Mouse (Mus musculus): ENCODE measurements around the gene Htt. TPM values are rescaled to one million over a fixed set of nuclear protein-coding genes. Genes with fewer than 3 reads are reported as not detected.

The Htt gene
- polyA plus RNA-seq, 1 experiment from 2014 or later, result 7.4 TPM

- Histone ChIP-seq H3K27ac (ENCODE audit: low read length) (no peak overlapping the region), H3K36me3 (ENCODE audit: control insufficient read depth, insufficient read depth, low read length) (no peaks in the 10 kb centered on the region), H3K4me2 (ENCODE audit: low read depth, low read length) (no peak overlapping the region), H3K27me3 (replicated peaks; ENCODE audit: control insufficient read depth, insufficient read depth, low read length) (no peaks in the 10 kb centered on the region), H3K9me3 (ENCODE audit: control insufficient read depth, low read length) (no peaks in the 10 kb centered on the region), H3K4me1 (ENCODE audit: control insufficient read depth, insufficient read depth, low read length) (no peaks in the 10 kb centered on the region), H3K4me3 (ENCODE audit: low read length) (no peak overlapping the region), H3K9ac (ENCODE audit: low read depth, low read length) (no peak overlapping the region)
- 84% methylated on average over 3 of the region's 3 CpGs for WGBS
- ATAC-seq, result no peak
These were observed 10.3 kb downstream of the Htt start for GRCm38 (mm10) chr5:34771818-34772217.

- no peak for ATAC-seq
- WGBS, result 82% methylated on average over 4 of the region's 4 CpGs
- H3K9ac ChIP-seq (ENCODE audit: low read depth, low read length), result no peak overlapping the region
- no peaks in the 10 kb centered on the region for H3K27me3 ChIP-seq (replicated peaks; ENCODE audit: control insufficient read depth, insufficient read depth, low read length)
- H3K36me3 ChIP-seq (ENCODE audit: control insufficient read depth, insufficient read depth, low read length), result no peaks in the 10 kb centered on the region
- no peaks in the 10 kb centered on the region for H3K4me1 ChIP-seq (ENCODE audit: control insufficient read depth, insufficient read depth, low read length)
- no peak overlapping the region for H3K27ac ChIP-seq (ENCODE audit: low read length)
- no peak overlapping the region for H3K4me3 ChIP-seq (ENCODE audit: low read length)
- H3K4me2 ChIP-seq (ENCODE audit: low read depth, low read length), result no peak overlapping the region
- H3K9me3 ChIP-seq (ENCODE audit: control insufficient read depth, low read length), result no peaks in the 10 kb centered on the region
These were observed 11.2 kb downstream of the Htt start for GRCm38 (mm10) chr5:34772696-34773245.

DNA sequence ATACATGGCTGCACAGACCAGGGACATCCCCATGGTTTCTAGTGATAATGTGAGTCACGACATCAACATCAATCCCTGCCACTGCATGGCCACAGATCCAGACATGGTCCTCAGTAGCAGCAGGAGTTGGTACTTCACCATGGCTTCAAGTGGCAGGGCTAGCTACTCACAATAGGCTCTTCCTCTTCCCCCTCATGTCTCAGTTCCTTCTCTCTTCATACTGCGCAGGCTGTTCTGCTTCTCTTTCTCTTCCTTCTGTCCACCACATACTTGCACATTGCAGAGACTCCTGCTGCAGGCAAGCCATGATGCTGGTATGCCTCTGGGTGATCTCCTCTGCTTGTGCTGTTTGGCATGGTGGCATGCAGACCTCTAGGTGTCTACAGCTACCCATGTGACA is 11.9 kb downstream of the Htt start:
- ATAC-seq, result no peak
- H3K9me3 ChIP-seq (ENCODE audit: control insufficient read depth, low read length), result no peaks in the 10 kb centered on the region
- WGBS, result 92% methylated on average over 2 of the region's 2 CpGs
- H3K27me3 ChIP-seq (replicated peaks; ENCODE audit: control insufficient read depth, insufficient read depth, low read length), result no peaks in the 10 kb centered on the region
- H3K36me3 ChIP-seq (ENCODE audit: control insufficient read depth, insufficient read depth, low read length), result no peaks in the 10 kb centered on the region
- H3K9ac ChIP-seq (ENCODE audit: low read depth, low read length), result no peak overlapping the region
- no peak overlapping the region for H3K4me2 ChIP-seq (ENCODE audit: low read depth, low read length)
- no peaks in the 10 kb centered on the region for H3K4me1 ChIP-seq (ENCODE audit: control insufficient read depth, insufficient read depth, low read length)
- H3K27ac ChIP-seq (ENCODE audit: low read length), result no peak overlapping the region
- H3K4me3 ChIP-seq (ENCODE audit: low read length), result no peak overlapping the region

DNA sequence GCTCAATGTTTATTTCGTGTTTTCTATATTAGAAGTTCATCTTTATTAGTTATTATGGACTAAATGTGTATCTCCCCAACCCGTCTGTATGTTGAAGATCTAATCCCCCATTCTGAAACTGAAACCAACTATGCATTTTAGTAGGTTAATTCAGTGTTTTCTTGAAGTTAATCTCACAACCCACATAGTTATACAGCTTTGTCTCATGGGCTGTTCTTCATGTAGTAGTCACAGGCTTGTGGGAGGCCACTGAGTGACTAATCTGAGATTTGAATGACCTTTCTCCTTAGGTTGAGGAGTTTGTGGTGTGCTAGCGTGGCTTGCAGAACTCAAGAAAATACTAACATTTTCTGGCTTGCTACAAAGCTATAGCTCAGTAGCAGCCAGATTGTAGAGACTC is 23.5 kb downstream of the Htt start:
- no peaks in the 10 kb centered on the region for H3K36me3 ChIP-seq (ENCODE audit: control insufficient read depth, insufficient read depth, low read length)
- WGBS, result 93% methylated on average over 3 of the region's 3 CpGs

DNA sequence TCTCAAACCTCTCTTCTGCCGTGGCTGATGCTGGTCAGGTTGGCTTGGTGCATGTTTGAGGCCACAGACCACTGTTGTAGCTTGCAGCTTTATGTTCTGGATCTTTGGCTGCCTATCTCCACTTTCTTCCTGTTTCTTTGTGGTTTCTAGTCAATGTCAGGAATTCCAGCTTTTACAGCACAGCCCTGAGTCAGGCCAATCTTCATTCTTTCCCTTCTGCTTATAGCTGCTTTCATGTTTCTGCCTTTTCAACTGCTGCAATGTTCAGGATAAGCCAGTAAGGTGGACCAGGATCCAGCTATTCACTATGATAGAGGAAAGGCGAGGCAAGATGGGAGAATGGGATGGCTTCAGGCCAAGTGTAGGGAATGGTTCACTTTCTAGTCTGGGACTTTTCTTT is 29.6 kb downstream of the Htt start:
- no peak for ATAC-seq
- no peaks in the 10 kb centered on the region for H3K9me3 ChIP-seq (ENCODE audit: control insufficient read depth, low read length)
- no peak overlapping the region for H3K4me3 ChIP-seq (ENCODE audit: low read length)
- no peak overlapping the region for H3K9ac ChIP-seq (ENCODE audit: low read depth, low read length)
- no peaks in the 10 kb centered on the region for H3K36me3 ChIP-seq (ENCODE audit: control insufficient read depth, insufficient read depth, low read length)
- H3K4me2 ChIP-seq (ENCODE audit: low read depth, low read length), result no peak overlapping the region
- 88% methylated on average over 2 of the region's 2 CpGs for WGBS
- H3K27ac ChIP-seq (ENCODE audit: low read length), result no peak overlapping the region
- no peaks in the 10 kb centered on the region for H3K27me3 ChIP-seq (replicated peaks; ENCODE audit: control insufficient read depth, insufficient read depth, low read length)
- no peaks in the 10 kb centered on the region for H3K4me1 ChIP-seq (ENCODE audit: control insufficient read depth, insufficient read depth, low read length)

More for the DNA sequence above, 23.5 kb downstream of the Htt start:
- Histone ChIP-seq H3K4me2 (ENCODE audit: low read depth, low read length) (no peak overlapping the region), H3K4me1 (ENCODE audit: control insufficient read depth, insufficient read depth, low read length) (no peaks in the 10 kb centered on the region), H3K27me3 (replicated peaks; ENCODE audit: control insufficient read depth, insufficient read depth, low read length) (no peaks in the 10 kb centered on the region), H3K27ac (ENCODE audit: low read length) (no peak overlapping the region), H3K9ac (ENCODE audit: low read depth, low read length) (no peak overlapping the region), H3K4me3 (ENCODE audit: low read length) (no peak overlapping the region), H3K9me3 (ENCODE audit: control insufficient read depth, low read length) (no peaks in the 10 kb centered on the region)
- no peak for ATAC-seq

GRCm38 (mm10) chr5:34800292-34800953 is 38.9 kb downstream of the Htt start:
- Histone ChIP-seq H3K27me3 (replicated peaks; ENCODE audit: control insufficient read depth, insufficient read depth, low read length) (no peaks in the 10 kb centered on the region), H3K36me3 (ENCODE audit: control insufficient read depth, insufficient read depth, low read length) (peaks cover 8% of the 10 kb centered on the region), H3K4me1 (ENCODE audit: control insufficient read depth, insufficient read depth, low read length) (no peaks in the 10 kb centered on the region), H3K4me2 (ENCODE audit: low read depth, low read length) (no peak overlapping the region), H3K4me3 (ENCODE audit: low read length) (no peak overlapping the region), H3K27ac (ENCODE audit: low read length) (no peak overlapping the region), H3K9ac (ENCODE audit: low read depth, low read length) (no peak overlapping the region), H3K9me3 (ENCODE audit: control insufficient read depth, low read length) (no peaks in the 10 kb centered on the region)
- no peak for ATAC-seq
- WGBS, result 90% methylated on average over 5 of the region's 5 CpGs

- no peak for ATAC-seq
- H3K36me3 ChIP-seq (ENCODE audit: control insufficient read depth, insufficient read depth, low read length), result peaks cover 16% of the 10 kb centered on the region
- H3K4me2 ChIP-seq (ENCODE audit: low read depth, low read length), result no peak overlapping the region
- 100% methylated on average over 1 of the region's 1 CpGs for WGBS
- H3K4me1 ChIP-seq (ENCODE audit: control insufficient read depth, insufficient read depth, low read length), result no peaks in the 10 kb centered on the region
- H3K9ac ChIP-seq (ENCODE audit: low read depth, low read length), result no peak overlapping the region
- no peaks in the 10 kb centered on the region for H3K27me3 ChIP-seq (replicated peaks; ENCODE audit: control insufficient read depth, insufficient read depth, low read length)
- no peak overlapping the region for H3K4me3 ChIP-seq (ENCODE audit: low read length)
- no peak overlapping the region for H3K27ac ChIP-seq (ENCODE audit: low read length)
- no peaks in the 10 kb centered on the region for H3K9me3 ChIP-seq (ENCODE audit: control insufficient read depth, low read length)
These were observed 44.5 kb downstream of the Htt start for GRCm38 (mm10) chr5:34806038-34806437.

GRCm38 (mm10) chr5:34822431-34823149 is 61.0 kb downstream of the Htt start:
- Histone ChIP-seq H3K9ac (ENCODE audit: low read depth, low read length) (no peak overlapping the region), H3K27me3 (replicated peaks; ENCODE audit: control insufficient read depth, insufficient read depth, low read length) (no peaks in the 10 kb centered on the region), H3K27ac (ENCODE audit: low read length) (no peak overlapping the region), H3K9me3 (ENCODE audit: control insufficient read depth, low read length) (no peaks in the 10 kb centered on the region), H3K4me3 (ENCODE audit: low read length) (no peak overlapping the region), H3K4me1 (ENCODE audit: control insufficient read depth, insufficient read depth, low read length) (no peaks in the 10 kb centered on the region), H3K4me2 (ENCODE audit: low read depth, low read length) (no peak overlapping the region), H3K36me3 (ENCODE audit: control insufficient read depth, insufficient read depth, low read length) (0 out of 2 replicates have a peak, but pooled peaks cover 3% of the 10 kb centered on the region)
- no peak for ATAC-seq
- 94% methylated on average over 3 of the region's 3 CpGs for WGBS

GRCm38 (mm10) chr5:34854079-34854478 is 92.5 kb downstream of the Htt start:
- ATAC-seq, result no peak
- Histone ChIP-seq H3K4me2 (ENCODE audit: low read depth, low read length) (no peak overlapping the region), H3K9me3 (ENCODE audit: control insufficient read depth, low read length) (no peaks in the 10 kb centered on the region), H3K27me3 (replicated peaks; ENCODE audit: control insufficient read depth, insufficient read depth, low read length) (no peaks in the 10 kb centered on the region), H3K4me1 (ENCODE audit: control insufficient read depth, insufficient read depth, low read length) (no peaks in the 10 kb centered on the region), H3K4me3 (ENCODE audit: low read length) (no peak overlapping the region), H3K27ac (ENCODE audit: low read length) (no peak overlapping the region), H3K36me3 (ENCODE audit: control insufficient read depth, insufficient read depth, low read length) (0 out of 2 replicates have a peak, but pooled peaks cover 3% of the 10 kb centered on the region), H3K9ac (ENCODE audit: low read depth, low read length) (no peak overlapping the region)
- WGBS, result 98% methylated on average over 3 of the region's 3 CpGs

All from intestine, embryonic 16.5 days (tissue).